ENCODE assay signal across 17 mouse cellular contexts in the genomic region with DNA sequence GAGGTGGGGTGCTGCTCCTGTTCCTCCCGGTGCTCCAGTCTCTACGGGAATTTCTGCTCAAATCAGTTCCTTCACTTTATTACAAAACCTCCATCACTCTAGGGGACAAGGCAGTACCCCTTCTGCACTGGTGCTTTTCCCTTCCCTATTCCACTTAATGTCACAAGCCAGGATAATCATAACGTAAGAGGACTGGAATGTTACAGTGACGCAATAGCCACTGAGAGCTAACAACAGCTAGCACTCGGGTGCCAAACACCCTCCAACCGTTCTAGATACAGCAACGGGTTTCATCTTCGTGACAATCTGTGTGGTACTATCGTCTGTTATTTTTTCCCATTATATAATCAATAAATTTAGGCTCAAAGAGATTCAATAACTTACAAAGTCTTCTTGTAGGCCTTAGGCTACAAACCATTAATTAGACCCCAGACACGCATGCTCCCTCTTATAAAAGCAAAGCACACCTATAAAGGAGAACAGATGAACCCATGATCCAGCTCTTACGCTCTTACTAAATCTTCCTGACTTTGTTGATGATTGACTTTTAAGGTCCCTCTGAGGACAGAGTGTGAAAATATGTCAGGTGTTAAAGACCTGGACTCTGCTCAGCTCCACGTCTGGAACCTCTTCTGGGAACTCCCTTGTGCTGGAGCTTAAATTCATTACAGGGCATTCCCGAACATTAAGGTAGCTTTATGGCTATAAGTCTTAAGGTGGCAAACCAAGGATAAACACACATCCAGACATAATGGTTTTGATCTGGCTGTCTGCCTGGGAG.
DNase-seq lines count a peak whose midpoint lies in the region; ATAC-seq and TF ChIP-seq lines count a peak whose summit lies in the region.
"Had no signal": no experiment of that assay in that cellular context is flagged by ENCODE, and none has a peak within 500 bp of the region (broad histone marks: within the 10 kb centered on the region; RNA-seq: fewer than 3 reads in every experiment).

No protein-coding gene starts in this region.

- peak; percentile 14 for DNase-seq in heart, postnatal 4 days
- DNase-seq in heart, postnatal 14 days: no peak
- DNase-seq in 3T3-L1 (ENCODE audit: low read depth, low spot score): peak; percentile 47
- DNase-seq in lung, postnatal 10 days: peak; percentile 37
- DNase-seq in c-Kit-positive CD71-positive TER-119-positive erythroid progenitor cells, embryonic 14.5 days (ENCODE audit: low spot score): no peak
- no peak for DNase-seq in left cerebral cortex, adult 11 months (ENCODE audit: low spot score)
- DNase-seq: adrenal gland, postnatal 25 days; cerebellum, postnatal 25 days; left cerebral cortex, postnatal 4 days; thymus, postnatal 25 days had no signal

- no peaks in the 10 kb centered on the region for H3K27me3 ChIP-seq in intestine, postnatal 0 days (replicated peaks; ENCODE audit: control insufficient read depth, insufficient read depth, low read length)
- H3K27me3 ChIP-seq: neural tube, embryonic 13.5 days had no signal

- peak overlapping the region; percentile 76 for H3K27ac ChIP-seq in intestine, postnatal 0 days (ENCODE audit: low read depth, low read length)
- H3K27ac ChIP-seq: embryonic facial prominence, embryonic 10.5 days; macrophage; neural tube, embryonic 13.5 days had no signal

- H3K9me3 ChIP-seq in intestine, postnatal 0 days (ENCODE audit: control insufficient read depth): no peaks in the 10 kb centered on the region
- H3K9me3 ChIP-seq: embryonic facial prominence, embryonic 10.5 days; G1E; neural tube, embryonic 13.5 days had no signal

- peak; percentile 89 for ATAC-seq in intestine, postnatal 0 days
- ATAC-seq in megakaryocyte progenitor cell, adult 5-6 weeks (replicated peaks; ENCODE audit: poor library complexity): no peak
- ATAC-seq: midbrain, embryonic 16.5 days had no signal

- no peak overlapping the region for H3K4me3 ChIP-seq in intestine, postnatal 0 days (ENCODE audit: low read depth, low read length)
- H3K4me3 ChIP-seq: embryonic facial prominence, embryonic 10.5 days; neural tube, embryonic 13.5 days had no signal

- H3K4me1 ChIP-seq in intestine, postnatal 0 days (replicated peaks; ENCODE audit: control insufficient read depth, insufficient read depth, low read length): peaks cover 6% of the 10 kb centered on the region
- H3K4me1 ChIP-seq: embryonic facial prominence, embryonic 10.5 days; neural tube, embryonic 13.5 days had no signal

- intact Hi-C loops in heart, postnatal 14 days (cut with DNase I): no loop called here

- H3K9ac ChIP-seq in intestine, postnatal 0 days (ENCODE audit: low read depth, low read length): no peak overlapping the region
- H3K9ac ChIP-seq: neural tube, embryonic 13.5 days had no signal

- 56% methylated on average over 13 of the region's 13 CpGs for WGBS in intestine, postnatal 0 days

- TF ChIP-seq CTCF in intestine, postnatal 0 days (IDR thresholded peaks at IDR 0.05; ENCODE audit: low read depth): no peak

- no peaks in the 10 kb centered on the region for H3K36me3 ChIP-seq in intestine, postnatal 0 days (ENCODE audit: control insufficient read depth, insufficient read depth)
- H3K36me3 ChIP-seq: embryonic facial prominence, embryonic 10.5 days; G1E; neural tube, embryonic 13.5 days had no signal

- no peak overlapping the region for H3K4me2 ChIP-seq in intestine, postnatal 0 days (replicated peaks; ENCODE audit: low read depth)
- H3K4me2 ChIP-seq: neural tube, embryonic 13.5 days had no signal

Comparison
In these comparisons a context has a peak if more than half of its experiments do, and no peak if none do; other contexts are left out.
1. DNase-seq: peak in heart, postnatal 4 days (single experiment), 3T3-L1 (single experiment) and lung, postnatal 10 days (single experiment); none in heart, postnatal 14 days (0 of 2), c-Kit-positive CD71-positive TER-119-positive erythroid progenitor cells, embryonic 14.5 days (single experiment) and left cerebral cortex, adult 11 months (single experiment).